ENCODE assay signal across 9 mouse cellular contexts in the genomic region with DNA sequence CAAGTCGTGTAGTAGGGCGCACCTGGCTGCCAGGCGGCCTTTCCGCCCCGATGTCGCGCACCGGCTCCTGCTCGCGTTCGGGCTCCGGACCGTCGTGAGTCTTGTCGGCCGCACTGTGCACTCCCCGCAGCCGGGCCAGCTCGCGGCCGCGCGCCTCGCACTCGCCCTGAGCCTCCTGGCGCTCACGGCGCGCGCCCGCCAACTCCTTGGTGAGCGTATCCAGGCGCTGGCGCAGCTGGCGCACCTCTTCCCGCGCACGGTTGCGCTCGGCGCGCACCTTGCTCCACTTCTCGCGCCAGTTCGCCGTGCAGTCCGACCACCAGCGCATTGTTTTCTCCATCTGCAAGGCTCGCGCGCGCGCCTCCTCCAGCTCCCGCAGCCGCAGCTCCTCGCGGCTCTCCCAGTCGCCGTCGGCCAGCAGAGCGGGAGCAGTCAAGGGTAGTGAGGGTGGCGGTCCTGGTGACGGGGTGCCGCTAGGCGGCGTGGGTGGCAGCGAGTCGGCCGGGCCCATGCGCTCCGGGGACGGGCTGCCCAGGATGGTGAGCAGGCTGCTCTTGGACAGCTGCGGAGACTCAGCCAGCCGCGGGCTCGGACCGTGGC. TPM values are rescaled to one million over a fixed set of nuclear protein-coding genes. Genes with fewer than 3 reads are reported as not detected.
A peak's percentile ranks its signal among the peaks of the same experiment; 100 is the strongest.
DNase-seq lines count a peak whose midpoint lies in the region; ATAC-seq and TF ChIP-seq lines count a peak whose summit lies in the region.
"Had no signal": no experiment of that assay in that cellular context is flagged by ENCODE, and none has a peak within 500 bp of the region (broad histone marks: within the 10 kb centered on the region; RNA-seq: fewer than 3 reads in every experiment).

No protein-coding gene starts in this region.

- 5% methylated on average over 77 of the region's 77 CpGs for WGBS in embryonic facial prominence, embryonic 10.5 days
- WGBS in heart, postnatal 0 days: 25% methylated on average over 74 of the region's 77 CpGs
- 50% methylated on average over 77 of the region's 77 CpGs for WGBS in lung, adult 2 months

- DNase-seq in layer of hippocampus, adult 2 months (ENCODE audit: low spot score in 2 of 2): peak in 1 of 2 experiments; percentile 35
- no peak for DNase-seq in layer of hippocampus, adult 9-11 months
- DNase-seq in embryonic facial prominence, embryonic 10.5 days (ENCODE audit: low spot score): peak; percentile 89
- peak; percentile 45 for DNase-seq in heart, postnatal 0 days (ENCODE audit: low spot score)
- DNase-seq in kidney, postnatal 36 days: peak; percentile 65 to 87
- DNase-seq in lung, adult 2 months: peak; percentile 70
- peak; percentile 75 for DNase-seq in ovary, postnatal 36 days (ENCODE audit: low spot score)
- DNase-seq in MN1 (ENCODE audit: low spot score): no peak

- no peak overlapping the region for H3K9ac ChIP-seq in heart, postnatal 0 days (replicated peaks; ENCODE audit: low read depth, low read length)

- peak; percentile 75 for TF ChIP-seq CTCF in layer of hippocampus, adult 2 months (conservative IDR thresholded peaks at IDR 0.05)
- TF ChIP-seq CTCF in heart, postnatal 0 days (IDR thresholded peaks at IDR 0.05; ENCODE audit: low read depth): peak; percentile 60
- TF ChIP-seq CTCF in lung, adult 2 months (IDR thresholded peaks at IDR 0.05; ENCODE audit: insufficient read depth, low read length): peak; percentile 32

- no peak for TF ChIP-seq POLR2A in lung, adult 2 months (IDR thresholded peaks at IDR 0.05; ENCODE audit: borderline replicate concordance, extremely low read depth, low read depth, low read length)

- peak overlapping the region; percentile 48 for H3K4me3 ChIP-seq in layer of hippocampus, adult 2 months
- peak overlapping the region; percentile 65 for H3K4me3 ChIP-seq in embryonic facial prominence, embryonic 10.5 days
- H3K4me3 ChIP-seq in heart, postnatal 0 days (ENCODE audit: low read depth, low read length): peak overlapping the region; percentile 33
- peak overlapping the region; percentile 11 for H3K4me3 ChIP-seq in lung, adult 2 months (replicated peaks; ENCODE audit: extremely low read depth, low read depth, low read length)

- ATAC-seq in heart, postnatal 0 days (ENCODE audit: insufficient read depth, low read depth): peak; percentile 31
- ATAC-seq: Patski had no signal

- H3K27ac ChIP-seq in layer of hippocampus, adult 2 months: no peak overlapping the region
- H3K27ac ChIP-seq in embryonic facial prominence, embryonic 10.5 days (replicated peaks): peak overlapping the region; percentile 80
- H3K27ac ChIP-seq in heart, postnatal 0 days (ENCODE audit: low read depth): no peak overlapping the region

- no peaks in the 10 kb centered on the region for H3K9me3 ChIP-seq in embryonic facial prominence, embryonic 10.5 days
- H3K9me3 ChIP-seq in heart, postnatal 0 days (replicated peaks; ENCODE audit: control insufficient read depth, low read length): no peaks in the 10 kb centered on the region

- H3K27me3 ChIP-seq in embryonic facial prominence, embryonic 10.5 days (replicated peaks; ENCODE audit: low read depth, poor library complexity, severe bottlenecking): peaks cover 45% of the 10 kb centered on the region
- no peaks in the 10 kb centered on the region for H3K27me3 ChIP-seq in heart, postnatal 0 days (ENCODE audit: control insufficient read depth, insufficient read depth, low read length)
- H3K27me3 ChIP-seq: Patski had no signal

- H3K4me2 ChIP-seq in heart, postnatal 0 days (ENCODE audit: low read depth, low read length): peak overlapping the region; percentile 60

- TF ChIP-seq EP300 in heart, postnatal 0 days (IDR thresholded peaks at IDR 0.05; ENCODE audit: low read depth): no peak

- H3K4me1 ChIP-seq in embryonic facial prominence, embryonic 10.5 days: peaks cover 68% of the 10 kb centered on the region
- H3K4me1 ChIP-seq in heart, postnatal 0 days (ENCODE audit: control insufficient read depth, insufficient read depth): peaks cover 28% of the 10 kb centered on the region
- H3K4me1 ChIP-seq in lung, adult 2 months (ENCODE audit: control insufficient read depth, insufficient read depth, low read length): peaks cover 21% of the 10 kb centered on the region

- H3K36me3 ChIP-seq in embryonic facial prominence, embryonic 10.5 days (replicated peaks): peaks cover 43% of the 10 kb centered on the region
- peaks cover 21% of the 10 kb centered on the region for H3K36me3 ChIP-seq in heart, postnatal 0 days (replicated peaks; ENCODE audit: control insufficient read depth, insufficient read depth, low read length)

RNA-seq across cellular contexts. Expression of a gene that starts 4.7 kb away (rescaled TPM):
- total RNA-seq in layer of hippocampus, adult 2 months (2021): 1 to 10 TPM; 1.7 to 1.9 TPM
- polyA plus RNA-seq in embryonic facial prominence, embryonic 10.5 days (2016; fragmentation: Nextera tagmentation; extraction: Ambion mirVana): 23.0 and 24.1 TPM in 2 replicates
- 12.4 and 24.7 TPM in 2 replicates for total RNA-seq in heart, postnatal 0 days (2014; rRNA removed; ENCODE audit: low replicate concordance)
- 10.1 and 10.6 TPM in 2 replicates for polyA plus RNA-seq in heart, postnatal 0 days (2015; fragmentation: Nextera tagmentation; extraction: Ambion mirVana)
- polyA plus RNA-seq in lung, adult 2 months (2012; rRNA removed): 19.0 and 21.2 TPM in 2 replicates

RNA-seq across cellular contexts. Expression of a gene that starts 10.3 kb away (rescaled TPM):
- not detected for total RNA-seq in layer of hippocampus, adult 2 months (2021)
- 0.30 and 0.51 TPM in 2 replicates for polyA plus RNA-seq in embryonic facial prominence, embryonic 10.5 days (2016; fragmentation: Nextera tagmentation; extraction: Ambion mirVana)
- total RNA-seq in heart, postnatal 0 days (2014; rRNA removed; ENCODE audit: low replicate concordance): 0.12 TPM in 1 of 2 replicates, not detected in the other
- 0.08 and 0.15 TPM in 2 replicates for polyA plus RNA-seq in heart, postnatal 0 days (2015; fragmentation: Nextera tagmentation; extraction: Ambion mirVana)
- 4.8 and 5.3 TPM in 2 replicates for polyA plus RNA-seq in lung, adult 2 months (2012; rRNA removed)
- polyA plus RNA-seq: Patski had no signal

RNA-seq across cellular contexts. Expression of a gene that starts 37.0 kb away (rescaled TPM):
- 10 to 100 TPM; 24.1 to 26.4 TPM for total RNA-seq in layer of hippocampus, adult 2 months (2021)
- polyA plus RNA-seq in embryonic facial prominence, embryonic 10.5 days (2016; fragmentation: Nextera tagmentation; extraction: Ambion mirVana): 16.3 and 16.8 TPM in 2 replicates
- 43.4 and 59.1 TPM in 2 replicates for total RNA-seq in heart, postnatal 0 days (2014; rRNA removed; ENCODE audit: low replicate concordance)
- 27.7 and 28.7 TPM in 2 replicates for polyA plus RNA-seq in heart, postnatal 0 days (2015; fragmentation: Nextera tagmentation; extraction: Ambion mirVana)
- polyA plus RNA-seq in lung, adult 2 months (2012; rRNA removed): 39.6 and 46.4 TPM in 2 replicates

RNA-seq across cellular contexts. Expression of a gene that starts 55.9 kb away (rescaled TPM):
- 10 to 100 TPM; 69.1 to 71.4 TPM for total RNA-seq in layer of hippocampus, adult 2 months (2021)
- polyA plus RNA-seq in embryonic facial prominence, embryonic 10.5 days (2016; fragmentation: Nextera tagmentation; extraction: Ambion mirVana): 180 and 184 TPM in 2 replicates
- 96.3 and 112 TPM in 2 replicates for total RNA-seq in heart, postnatal 0 days (2014; rRNA removed; ENCODE audit: low replicate concordance)
- 117 and 121 TPM in 2 replicates for polyA plus RNA-seq in heart, postnatal 0 days (2015; fragmentation: Nextera tagmentation; extraction: Ambion mirVana)
- 81.9 and 105 TPM in 2 replicates for polyA plus RNA-seq in lung, adult 2 months (2012; rRNA removed)

Comparison
In these comparisons a context has a peak if more than half of its experiments do, and no peak if none do; other contexts are left out.
1. DNase-seq: peak in embryonic facial prominence, embryonic 10.5 days (single experiment), heart, postnatal 0 days (single experiment), kidney, postnatal 36 days (2 of 2), lung, adult 2 months (single experiment) and ovary, postnatal 36 days (single experiment); none in layer of hippocampus, adult 9-11 months (single experiment) and MN1 (single experiment).
2. H3K4me3 ChIP-seq: peak in every context shown above with its lines; median percentile 65 in embryonic facial prominence, embryonic 10.5 days; 48 in layer of hippocampus, adult 2 months; 33 in heart, postnatal 0 days; 11 in lung, adult 2 months.
3. Peak in every context shown above with its lines, with median percentiles within 50 percentile points of each other: CTCF ChIP-seq.